Mouse (Mus musculus) liver, adult 2 months (tissue): ENCODE results near the gene Babam1.

Source experiments
- CTCF ChIP-seq: fragments of 200-500 bp; IDR thresholded peaks from 2 replicates; pipeline ENCODE4 v1.5.1; 2011; ENCODE audit warnings: low read depth, low read length, control low read depth
- POLR2A ChIP-seq: fragments of 200-500 bp; IDR thresholded peaks from 2 replicates; pipeline ENCODE4 v1.6.1; 2011; ENCODE audit warnings: low read length, control low read depth; ENCODE audit not compliant: insufficient read depth; ENCODE audit errors: extremely low read depth

GRCm38 (mm10) chr8:71402446-71402964, 5.8 kb downstream of the Babam1 start:
- TF ChIP-seq POLR2A (no peak), CTCF (no peak)
